Mouse (Mus musculus) hindbrain, embryonic 14.5 days (tissue): Measurements from ENCODE around the gene Olfr536. TPM values are rescaled to one million over a fixed set of nuclear protein-coding genes. Genes with fewer than 3 reads are reported as not detected.

ENCODE experiments used
- polyA plus RNA-seq: library from polyadenylated mRNA; unstranded; fragments of >200 nt; fragmentation: Nextera tagmentation; extraction: Ambion mirVana; gene quantifications from 2 replicates; pipeline ENCODE4 v1.2.1, GENCODE M21; 2014

Gene Olfr536
- polyA plus RNA-seq, 1 experiment from 2014 or later: not detected

Other genes starting within 250 kb of the Olfr536 start
- not detected in 2 replicates for gene Olfr525, start 186.5 kb downstream of the Olfr536 start, polyA plus RNA-seq
- not detected in 2 replicates for gene Olfr527, start 173.4 kb downstream of the Olfr536 start, polyA plus RNA-seq
- gene Olfr60, start 145.7 kb downstream of the Olfr536 start, polyA plus RNA-seq: not detected in 2 replicates
- gene Olfr530, start 131.1 kb downstream of the Olfr536 start, polyA plus RNA-seq: not detected in 2 replicates
- not detected in 2 replicates for gene Olfr531, start 104.5 kb downstream of the Olfr536 start, polyA plus RNA-seq
- not detected in 2 replicates for gene Olfr532, start 85.8 kb downstream of the Olfr536 start, polyA plus RNA-seq
- not detected in 2 replicates for gene Olfr533, start 44.0 kb downstream of the Olfr536 start, polyA plus RNA-seq
- gene Olfr535, start 23.2 kb downstream of the Olfr536 start, polyA plus RNA-seq: not detected in 2 replicates
- gene Olfr538, start 60.5 kb upstream of the Olfr536 start, polyA plus RNA-seq: not detected in 2 replicates
- 0.03 TPM in 1 of 2 replicates, not detected in the other for gene Olfr46, start 93.9 kb upstream of the Olfr536 start, polyA plus RNA-seq
- not detected in 2 replicates for gene Olfr61, start 121.6 kb upstream of the Olfr536 start, polyA plus RNA-seq
- gene Olfr53, start 139.1 kb upstream of the Olfr536 start, polyA plus RNA-seq: not detected in 2 replicates
- 0.03 TPM in 1 of 2 replicates, not detected in the other for gene Olfr539, start 152.5 kb upstream of the Olfr536 start, polyA plus RNA-seq
- gene Olfr45, start 174.6 kb upstream of the Olfr536 start, polyA plus RNA-seq: not detected in 2 replicates
- not detected in 2 replicates for gene Olfr541, start 189.9 kb upstream of the Olfr536 start, polyA plus RNA-seq